ENCODE assay signal across 9 mouse cellular contexts in genomic region chr11:103268350-103268749, GRCm38 (mm10). TPM values are rescaled to one million over a fixed set of nuclear protein-coding genes. Genes with fewer than 3 reads are reported as not detected.
DNase-seq lines count a peak whose midpoint lies in the region; ATAC-seq and TF ChIP-seq lines count a peak whose summit lies in the region.
"Had no signal": no experiment of that assay in that cellular context is flagged by ENCODE, and none has a peak within 500 bp of the region (broad histone marks: within the 10 kb centered on the region; RNA-seq: fewer than 3 reads in every experiment).

No protein-coding gene starts in this region.

- peak; percentile 52 for DNase-seq in cerebellum, adult 11-12 months
- DNase-seq in cerebellum, adult 2 months: no peak
- DNase-seq in lung, postnatal 0 days (ENCODE audit: low spot score): peak; percentile 26
- DNase-seq in lung, postnatal 25 days (ENCODE audit: low spot score): no peak
- no peak for DNase-seq in liver, embryonic 13.5 days
- no peak for DNase-seq in right cerebral cortex, postnatal 36 days (ENCODE audit: low spot score in 2 of 2)
- no peak for DNase-seq in embryo, embryonic 9.5 days (ENCODE audit: extremely low spot score)
- no peak for DNase-seq in thymus, postnatal 36 days
- DNase-seq: lung, adult 18-20 months had no signal

- no peak for TF ChIP-seq POLR2A in cerebellum, adult 2 months (IDR thresholded peaks at IDR 0.05; ENCODE audit: borderline replicate concordance, insufficient read depth, low read length)

- no peaks in the 10 kb centered on the region for H3K9me3 ChIP-seq in lung, postnatal 0 days (ENCODE audit: low read length)
- no peaks in the 10 kb centered on the region for H3K9me3 ChIP-seq in liver, embryonic 13.5 days (replicated peaks)

- WGBS in cerebellum, adult 2 months: 54% methylated on average over 4 of the region's 4 CpGs
- 61% methylated on average over 4 of the region's 4 CpGs for WGBS in lung, postnatal 0 days
- WGBS in liver, embryonic 13.5 days (ENCODE audit: insufficient replicate concordance): 75% methylated on average over 4 of the region's 4 CpGs

- H3K27ac ChIP-seq in cerebellum, adult 2 months (ENCODE audit: insufficient read depth, low read length): no peak overlapping the region
- peak overlapping the region; percentile 78 for H3K27ac ChIP-seq in lung, postnatal 0 days (ENCODE audit: low read length)
- no peak overlapping the region for H3K27ac ChIP-seq in liver, embryonic 13.5 days

- no peak overlapping the region for H3K4me3 ChIP-seq in cerebellum, adult 2 months (replicated peaks; ENCODE audit: insufficient read depth, low read depth, low read length)
- no peak overlapping the region for H3K4me3 ChIP-seq in lung, postnatal 0 days (ENCODE audit: low read depth, low read length)
- H3K4me3 ChIP-seq in liver, embryonic 13.5 days (replicated peaks): peak overlapping the region; percentile 64

- TF ChIP-seq EP300 in lung, postnatal 0 days (IDR thresholded peaks at IDR 0.05): no peak

- H3K4me2 ChIP-seq in lung, postnatal 0 days (replicated peaks; ENCODE audit: low read depth, low read length): no peak overlapping the region
- peak overlapping the region; percentile 94 for H3K4me2 ChIP-seq in liver, embryonic 13.5 days

- no peak overlapping the region for H3K9ac ChIP-seq in lung, postnatal 0 days (replicated peaks; ENCODE audit: low read depth)
- H3K9ac ChIP-seq in liver, embryonic 13.5 days: no peak overlapping the region

- no peaks in the 10 kb centered on the region for H3K27me3 ChIP-seq in cerebellum, adult 2 months (ENCODE audit: control insufficient read depth, insufficient read depth, low read length)
- no peaks in the 10 kb centered on the region for H3K27me3 ChIP-seq in lung, postnatal 0 days (replicated peaks; ENCODE audit: insufficient read depth, low read length)
- H3K27me3 ChIP-seq in liver, embryonic 13.5 days: no peaks in the 10 kb centered on the region

- no peak for ATAC-seq in lung, postnatal 0 days
- ATAC-seq in liver, embryonic 13.5 days (ENCODE audit: low read depth): no peak

- no peaks in the 10 kb centered on the region; the same call in 1 of the 2 replicates for H3K4me1 ChIP-seq in cerebellum, adult 2 months (ENCODE audit: control insufficient read depth, insufficient read depth, low read length)
- peaks cover 4% of the 10 kb centered on the region; the same call in 1 of the 2 replicates for H3K4me1 ChIP-seq in lung, postnatal 0 days (ENCODE audit: insufficient read depth, low read depth, low read length)
- H3K4me1 ChIP-seq in liver, embryonic 13.5 days (replicated peaks): peaks cover 30% of the 10 kb centered on the region

- no peak for TF ChIP-seq CTCF in cerebellum, adult 2 months (IDR thresholded peaks at IDR 0.05; ENCODE audit: borderline replicate concordance, insufficient read depth, low read depth, low read length)
- TF ChIP-seq CTCF in lung, postnatal 0 days (IDR thresholded peaks at IDR 0.05): no peak

- no peaks in the 10 kb centered on the region for H3K36me3 ChIP-seq in lung, postnatal 0 days (ENCODE audit: insufficient read depth, low read length)
- H3K36me3 ChIP-seq in liver, embryonic 13.5 days: no peaks in the 10 kb centered on the region

RNA-seq across cellular contexts. Expression of gene Map3k14, which starts 1.1 kb away (rescaled TPM):
- polyA plus RNA-seq in cerebellum, adult 2 months (2012; rRNA removed): 6.0 and 6.1 TPM in 2 replicates
- 2.6 and 4.0 TPM in 2 replicates for polyA plus RNA-seq in lung, postnatal 0 days (2015; fragmentation: Nextera tagmentation; extraction: Ambion mirVana)
- polyA plus RNA-seq in liver, embryonic 13.5 days (2015; fragmentation: Nextera tagmentation; extraction: Ambion mirVana): 0.42 and 0.50 TPM in 2 replicates

RNA-seq across cellular contexts. Expression of gene Spata32, which starts 50.1 kb away (rescaled TPM):
- 2.7 and 3.2 TPM in 2 replicates for polyA plus RNA-seq in cerebellum, adult 2 months (2012; rRNA removed)
- not detected in 2 replicates for polyA plus RNA-seq in lung, postnatal 0 days (2015; fragmentation: Nextera tagmentation; extraction: Ambion mirVana)
- polyA plus RNA-seq in liver, embryonic 13.5 days (2015; fragmentation: Nextera tagmentation; extraction: Ambion mirVana): not detected in 2 replicates

RNA-seq across cellular contexts. Expression of gene 1700023F06Rik, which starts 60.0 kb away (rescaled TPM):
- polyA plus RNA-seq in cerebellum, adult 2 months (2012; rRNA removed): 9.4 and 10.0 TPM in 2 replicates
- polyA plus RNA-seq in lung, postnatal 0 days (2015; fragmentation: Nextera tagmentation; extraction: Ambion mirVana): 0.38 and 0.44 TPM in 2 replicates
- not detected in 2 replicates for polyA plus RNA-seq in liver, embryonic 13.5 days (2015; fragmentation: Nextera tagmentation; extraction: Ambion mirVana)

Comparison
In these comparisons a context has a peak if more than half of its experiments do, and no peak if none do; other contexts are left out.
1. DNase-seq: peak in cerebellum, adult 11-12 months (single experiment) and lung, postnatal 0 days (single experiment); none in cerebellum, adult 2 months (0 of 2), lung, postnatal 25 days (single experiment), liver, embryonic 13.5 days (single experiment), right cerebral cortex, postnatal 36 days (0 of 2), embryo, embryonic 9.5 days (single experiment) and thymus, postnatal 36 days (0 of 2).